Mouse (Mus musculus): ENCODE measurements around the gene Thap12.

Gene Thap12

DNA sequence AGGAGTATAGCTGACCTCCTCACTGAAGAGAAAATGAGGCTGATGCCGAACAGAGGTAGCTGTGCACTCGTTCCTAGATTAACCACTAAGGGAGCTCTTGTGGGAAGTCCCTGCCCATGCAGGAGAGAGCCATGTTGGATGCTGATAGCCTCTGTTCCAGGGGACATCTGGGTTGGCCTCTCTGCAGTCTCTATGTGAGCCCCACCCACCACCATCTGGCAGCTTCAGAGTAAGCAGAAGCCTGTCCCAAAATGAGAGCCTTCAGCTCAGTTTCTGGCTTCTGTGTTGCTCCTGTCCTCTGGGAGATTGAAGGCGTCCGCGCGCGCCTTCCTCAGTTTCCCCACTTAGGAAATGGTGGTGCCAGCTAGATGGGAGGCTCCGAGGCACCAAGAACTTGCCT lies 53.7 kb downstream of the Thap12 start:
- no peak for DNase-seq (ENCODE audit: low read depth)

DNA sequence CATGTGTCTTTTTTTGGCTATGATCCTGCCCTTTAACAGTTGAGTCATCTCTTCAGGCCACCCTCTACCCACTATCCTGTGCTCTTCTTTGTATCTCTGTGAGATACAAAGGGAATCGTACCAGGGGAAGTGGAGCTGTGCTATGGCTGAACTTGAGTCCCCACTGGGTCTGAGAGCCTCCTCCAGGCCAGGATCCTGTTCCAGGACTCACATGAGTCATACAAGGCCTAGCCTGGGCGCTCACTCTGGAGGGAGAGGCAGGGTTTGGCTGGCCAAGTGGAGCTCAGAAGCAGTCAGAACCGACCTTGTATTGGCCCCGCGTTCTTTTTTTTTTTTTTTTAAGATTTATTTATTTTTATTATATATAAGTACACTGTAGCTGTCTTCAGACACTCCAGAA lies 57.2 kb downstream of the Thap12 start:
- no peak for DNase-seq (ENCODE audit: low read depth)

DNA sequence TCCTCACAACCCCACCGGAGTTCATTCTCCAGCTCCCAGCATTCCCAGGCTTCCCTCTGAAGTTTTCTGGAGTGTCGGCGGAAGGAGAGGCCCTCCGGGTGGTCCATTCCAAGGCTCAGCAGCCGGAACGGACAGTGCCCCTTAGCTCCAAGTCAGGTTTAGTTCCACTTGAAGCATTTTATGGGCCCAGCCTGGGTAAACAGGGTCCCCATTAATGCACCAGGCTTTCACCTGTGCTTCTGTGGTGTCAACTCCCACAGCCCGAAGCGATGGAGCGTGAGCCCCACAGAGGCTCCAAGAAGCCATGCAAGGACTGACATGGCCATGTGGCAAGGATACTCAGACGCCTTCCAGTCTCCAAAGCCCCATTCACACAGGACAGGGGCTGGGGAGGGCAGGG lies 61.0 kb downstream of the Thap12 start:
- DNase-seq (ENCODE audit: low read depth): no peak

DNA sequence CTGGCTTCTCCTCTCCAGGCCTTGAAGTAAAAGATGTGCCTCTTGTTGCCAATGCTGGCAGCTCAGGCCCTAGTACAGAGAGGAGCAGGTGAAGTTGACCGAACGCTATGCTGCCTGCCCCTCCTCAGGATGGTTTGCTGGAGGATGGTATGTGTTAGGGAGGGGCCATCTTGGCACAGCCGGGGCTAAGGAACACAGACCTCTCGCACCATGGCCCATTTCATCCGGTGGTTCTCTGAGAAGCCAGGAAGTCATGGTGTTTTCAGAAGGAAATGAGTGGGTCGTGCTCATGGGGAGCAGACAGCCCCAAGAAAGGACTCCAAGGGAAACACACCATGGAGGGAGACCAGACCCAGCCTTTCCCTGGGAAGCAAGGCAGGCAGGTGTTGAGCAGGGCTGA lies 64.4 kb downstream of the Thap12 start:
- DNase-seq (ENCODE audit: low read depth): no peak

All from induced T-regulatory cell, adult 2 months (primary cell).